Mouse (Mus musculus) layer of hippocampus, adult 8-10 months (tissue): ENCODE data around the gene Natd1. TPM values are rescaled to one million over a fixed set of nuclear protein-coding genes. Genes with fewer than 3 reads are reported as not detected.

ENCODE experiments used
- total RNA-seq, 4 experiments: library from RNA; stranded (reverse); gene quantifications; 2 replicates each; pipeline ENCODE4 v1.2.4; 2022

Natd1 gene
- total RNA-seq, 4 experiments from 2014 or later = 9.4 to 16.6 (median 13.1) TPM

Other genes with a start within 250 kb of the Natd1 start
- 10 to 100 TPM; 40.1 to 49.3 (median 43.9) TPM for gene Llgl1, start 215.0 kb downstream of the Natd1 start, total RNA-seq
- 10 to 100 TPM; 66.4 to 79.1 (median 71.5) TPM for gene Flii, start 187.5 kb downstream of the Natd1 start, total RNA-seq
- gene Mief2, start 186.4 kb downstream of the Natd1 start, total RNA-seq = 10 to 100 TPM; 20.8 to 22.8 (median 21.8) TPM
- gene Top3a, start 137.4 kb downstream of the Natd1 start, total RNA-seq = 1 to 10 TPM; 5.6 to 8.8 (median 6.3) TPM
- gene Smcr8, start 137.2 kb downstream of the Natd1 start, total RNA-seq = 10 to 100 TPM; 31.6 to 38.1 (median 35.7) TPM
- gene Shmt1, start 103.0 kb downstream of the Natd1 start, total RNA-seq = 10 to 100 TPM in 1 of 4 experiments, 1 to 10 TPM in 3; 4.4 to 11.7 (median 8.5) TPM
- 10 to 100 TPM; 26.3 to 27.9 (median 27.4) TPM for gene Dhrs7b, start 84.1 kb downstream of the Natd1 start, total RNA-seq
- 10 to 100 TPM; 25.3 to 27.8 (median 27.1) TPM for gene Tmem11, start 35.5 kb downstream of the Natd1 start, total RNA-seq
- 10 to 100 TPM; 12.8 to 19.8 (median 16.8) TPM for gene Map2k3, start 17.3 kb upstream of the Natd1 start, total RNA-seq
- 1 to 10 TPM; 6.7 to 7.8 (median 7.4) TPM for gene Kcnj12, start 107.8 kb upstream of the Natd1 start, total RNA-seq
- 1 to 10 TPM; 2.3 to 3.2 (median 2.8) TPM for gene Tnfrsf13b, start 212.0 kb upstream of the Natd1 start, total RNA-seq